Mouse (Mus musculus) thymus, adult 18-20 months (tissue): ENCODE measurements around the gene Lysmd4.

Experiments
- DNase-seq, 2 experiments: peaks; one replicate each; pipeline ENCODE4 v3.0.0; 2022; ENCODE audit warnings: mixed read lengths in 2 of 2

Lysmd4 gene

GRCm38 (mm10) chr7:67222220-67222862, at the start of gene Lysmd4:
Gene Lysmd4, plus strand, starts transcription at chr7:67222544.
- DNase-seq: peak; percentile 93

GRCm38 (mm10) chr7:67173522-67174195, 48.7 kb upstream of the Lysmd4 start:
- no peak for DNase-seq

GRCm38 (mm10) chr7:67183786-67184185, 38.6 kb upstream of the Lysmd4 start:
- no peak for DNase-seq

GRCm38 (mm10) chr7:67199412-67199811, 22.9 kb upstream of the Lysmd4 start:
- peak; percentile 9 to 35 for DNase-seq

GRCm38 (mm10) chr7:67203625-67204024, 18.7 kb upstream of the Lysmd4 start:
- no peak for DNase-seq

- DNase-seq: no peak
Observed at GRCm38 (mm10) chr7:67205734-67206425, 16.5 kb upstream of the Lysmd4 start.

GRCm38 (mm10) chr7:67206496-67206895, 15.8 kb upstream of the Lysmd4 start:
- DNase-seq: no peak

GRCm38 (mm10) chr7:67207701-67208100, 14.6 kb upstream of the Lysmd4 start:
- no peak for DNase-seq

- no peak for DNase-seq
Observed at GRCm38 (mm10) chr7:67208317-67208716, 14.0 kb upstream of the Lysmd4 start.

GRCm38 (mm10) chr7:67210004-67210833, 12.1 kb upstream of the Lysmd4 start:
- DNase-seq: no peak

GRCm38 (mm10) chr7:67211341-67211740, 11.0 kb upstream of the Lysmd4 start:
- DNase-seq: no peak

- DNase-seq: no peak
Observed at GRCm38 (mm10) chr7:67211971-67212370, 10.4 kb upstream of the Lysmd4 start.

- no peak for DNase-seq
Observed at GRCm38 (mm10) chr7:67213589-67213988, 8.8 kb upstream of the Lysmd4 start.

GRCm38 (mm10) chr7:67216351-67216750, 6.0 kb upstream of the Lysmd4 start:
- no peak for DNase-seq

GRCm38 (mm10) chr7:67217025-67217424, 5.3 kb upstream of the Lysmd4 start:
- peak; percentile 25 to 51 for DNase-seq

- no peak for DNase-seq
Observed at GRCm38 (mm10) chr7:67225943-67226625, 3.7 kb downstream of the Lysmd4 start.

GRCm38 (mm10) chr7:67227538-67227937, 5.2 kb downstream of the Lysmd4 start:
- no peak for DNase-seq

GRCm38 (mm10) chr7:67228390-67228789, 6.0 kb downstream of the Lysmd4 start:
- no peak for DNase-seq

GRCm38 (mm10) chr7:67228891-67229602, 6.7 kb downstream of the Lysmd4 start:
- DNase-seq: no peak

- DNase-seq: no peak
Observed at GRCm38 (mm10) chr7:67229701-67230100, 7.4 kb downstream of the Lysmd4 start.

- no peak for DNase-seq
Observed at GRCm38 (mm10) chr7:67230221-67230620, 7.9 kb downstream of the Lysmd4 start.
